Mouse (Mus musculus): Measurements from ENCODE around the gene Ganab. TPM values are rescaled to one million over a fixed set of nuclear protein-coding genes. Genes with fewer than 3 reads are reported as not detected.
A peak's percentile ranks its signal among the peaks of the same experiment; 100 is the strongest.

Gene Ganab
- polyA plus RNA-seq, 1 experiment = 25.1 TPM

- Histone ChIP-seq H3K4me1 (peaks cover 60% of the 10 kb centered on the region), H3K36me3 (replicated peaks; ENCODE audit: low read length) (peaks cover 37% of the 10 kb centered on the region), H3K9me3 (no peaks in the 10 kb centered on the region), H3K4me3 (replicated peaks) (peak overlapping the region; percentile 97), H3K27me3 (replicated peaks) (no peaks in the 10 kb centered on the region)
- TF ChIP-seq FLI1 (IDR thresholded peaks at IDR 0.05; ENCODE audit: low read length) = no peak
- no peak for TF ChIP-seq GATA1 (IDR thresholded peaks at IDR 0.05; ENCODE audit: borderline replicate concordance, low read length)
These were observed 27.0 kb upstream of the Ganab start for GRCm38 (mm10) chr19:8870838-8871237.

GRCm38 (mm10) chr19:8871267-8872186, 26.3 kb upstream of the Ganab start, which contains the start of gene Ubxn1:
Gene Ubxn1 (plus strand): TSS chr19:8871496.
- peaks cover 56% of the 10 kb centered on the region for H3K4me1 ChIP-seq

GRCm38 (mm10) chr19:8872266-8872840, 25.5 kb upstream of the Ganab start:
- H3K4me3 ChIP-seq (replicated peaks) = peak overlapping the region; percentile 97
- no peaks in the 10 kb centered on the region for H3K9me3 ChIP-seq
- H3K27me3 ChIP-seq (replicated peaks) = no peaks in the 10 kb centered on the region
- TF ChIP-seq FLI1 (IDR thresholded peaks at IDR 0.05; ENCODE audit: low read length) (no peak), GATA1 (IDR thresholded peaks at IDR 0.05; ENCODE audit: borderline replicate concordance, low read length) (no peak)
- peaks cover 51% of the 10 kb centered on the region for H3K36me3 ChIP-seq (replicated peaks; ENCODE audit: low read length)
- peaks cover 53% of the 10 kb centered on the region for H3K4me1 ChIP-seq

More at GRCm38 (mm10) chr19:8871267-8872186, 26.3 kb upstream of the Ganab start, which contains the start of gene Ubxn1:
- Histone ChIP-seq H3K27me3 (replicated peaks) (no peaks in the 10 kb centered on the region), H3K9me3 (no peaks in the 10 kb centered on the region), H3K4me3 (replicated peaks) (peak within 1 kb of the TSS; percentile 97), H3K36me3 (replicated peaks; ENCODE audit: low read length) (peaks cover 44% of the 10 kb centered on the region)
- no peak for TF ChIP-seq GATA1 (IDR thresholded peaks at IDR 0.05; ENCODE audit: borderline replicate concordance, low read length)
- peak; percentile 40; the same call in 1 of the 2 replicates for TF ChIP-seq FLI1 (IDR thresholded peaks at IDR 0.05; ENCODE audit: low read length)

GRCm38 (mm10) chr19:8875031-8875430, 22.8 kb upstream of the Ganab start:
- Histone ChIP-seq H3K27me3 (replicated peaks) (no peaks in the 10 kb centered on the region), H3K4me1 (peaks cover 46% of the 10 kb centered on the region), H3K9me3 (no peaks in the 10 kb centered on the region), H3K36me3 (replicated peaks; ENCODE audit: low read length) (peaks cover 72% of the 10 kb centered on the region), H3K4me3 (replicated peaks) (peak overlapping the region; percentile 44)
- TF ChIP-seq GATA1 (IDR thresholded peaks at IDR 0.05; ENCODE audit: borderline replicate concordance, low read length) = no peak
- no peak for TF ChIP-seq FLI1 (IDR thresholded peaks at IDR 0.05; ENCODE audit: low read length)

GRCm38 (mm10) chr19:8880311-8881033, 17.4 kb upstream of the Ganab start, which contains the start of gene Uqcc3:
Gene Uqcc3 (minus strand): TSS chr19:8880923.
- H3K27me3 ChIP-seq (replicated peaks) = no peaks in the 10 kb centered on the region
- TF ChIP-seq FLI1 (IDR thresholded peaks at IDR 0.05; ENCODE audit: low read length) (no peak), GATA1 (IDR thresholded peaks at IDR 0.05; ENCODE audit: borderline replicate concordance, low read length) (no peak)
- peaks cover 32% of the 10 kb centered on the region for H3K4me1 ChIP-seq
- no peaks in the 10 kb centered on the region for H3K9me3 ChIP-seq
- peaks cover 39% of the 10 kb centered on the region for H3K36me3 ChIP-seq (replicated peaks; ENCODE audit: low read length)
- H3K4me3 ChIP-seq (replicated peaks) = peak within 1 kb of the TSS; percentile 100

GRCm38 (mm10) chr19:8881034-8881392, 16.9 kb upstream of the Ganab start:
- Histone ChIP-seq H3K36me3 (replicated peaks; ENCODE audit: low read length) (peaks cover 33% of the 10 kb centered on the region), H3K4me1 (peaks cover 32% of the 10 kb centered on the region), H3K4me3 (replicated peaks) (peak overlapping the region; percentile 100), H3K27me3 (replicated peaks) (no peaks in the 10 kb centered on the region), H3K9me3 (no peaks in the 10 kb centered on the region)
- TF ChIP-seq GATA1 (IDR thresholded peaks at IDR 0.05; ENCODE audit: borderline replicate concordance, low read length) = no peak
- no peak for TF ChIP-seq FLI1 (IDR thresholded peaks at IDR 0.05; ENCODE audit: low read length)

- Histone ChIP-seq H3K4me1 (peaks cover 41% of the 10 kb centered on the region), H3K36me3 (replicated peaks; ENCODE audit: low read length) (peaks cover 9% of the 10 kb centered on the region), H3K27me3 (replicated peaks) (no peaks in the 10 kb centered on the region), H3K9me3 (no peaks in the 10 kb centered on the region), H3K4me3 (replicated peaks) (no peak within 1 kb of the TSS)
- TF ChIP-seq GATA1 (IDR thresholded peaks at IDR 0.05; ENCODE audit: borderline replicate concordance, low read length) = no peak
- no peak for TF ChIP-seq FLI1 (IDR thresholded peaks at IDR 0.05; ENCODE audit: low read length)
These were observed 14.3 kb upstream of the Ganab start, which contains the start of the genes Lbhd1 and Gm49403 for GRCm38 (mm10) chr19:8883616-8884015. Gene Lbhd1 (plus strand): TSS chr19:8883732. Gene Gm49403 (plus strand): TSS chr19:8883930.

- TF ChIP-seq FLI1 (IDR thresholded peaks at IDR 0.05; ENCODE audit: low read length) = no peak
- no peak for TF ChIP-seq GATA1 (IDR thresholded peaks at IDR 0.05; ENCODE audit: borderline replicate concordance, low read length)
- Histone ChIP-seq H3K4me3 (replicated peaks) (peak overlapping the region; percentile 94), H3K27me3 (replicated peaks) (no peaks in the 10 kb centered on the region), H3K9me3 (no peaks in the 10 kb centered on the region), H3K36me3 (replicated peaks; ENCODE audit: low read length) (peaks cover 16% of the 10 kb centered on the region), H3K4me1 (peaks cover 37% of the 10 kb centered on the region)
These were observed 10.8 kb upstream of the Ganab start for GRCm38 (mm10) chr19:8886916-8887584.
